Mouse (Mus musculus) embryo, embryonic 9.5 days (tissue): Measurements from ENCODE around the gene Kyat3.
A peak's percentile ranks its signal among the peaks of the same experiment; 100 is the strongest.
"Not testable (repeated sequence)": the region's sequence is repeated elsewhere in the genome, so short reads cannot be mapped to it uniquely, and the experiment has no call there.

ENCODE experiments used
- DNase-seq: peaks from one replicate; pipeline ENCODE4 v3.0.0-alpha.2; 2017; ENCODE audit errors: extremely low spot score

Kyat3 gene

GRCm38 (mm10) chr3:142700442-142701322 is at the start of gene Kyat3:
Kyat3 (plus strand) TSS chr3:142701051.
- DNase-seq = peak; percentile 92

- no peak for DNase-seq
These were observed 36.1 kb upstream of the Kyat3 start for GRCm38 (mm10) chr3:142664723-142665122.

GRCm38 (mm10) chr3:142674607-142675006 is 26.2 kb upstream of the Kyat3 start:
- no peak for DNase-seq

GRCm38 (mm10) chr3:142687939-142688338 is 12.9 kb upstream of the Kyat3 start:
- no peak for DNase-seq

GRCm38 (mm10) chr3:142688353-142688752 is 12.5 kb upstream of the Kyat3 start:
- peak; percentile 3 for DNase-seq

GRCm38 (mm10) chr3:142696517-142696916 is 4.3 kb upstream of the Kyat3 start:
- no peak for DNase-seq

GRCm38 (mm10) chr3:142701407-142701989 is 647 bp downstream of the Kyat3 start:
- DNase-seq = peak; percentile 10

- no peak for DNase-seq
These were observed 6.0 kb downstream of the Kyat3 start for GRCm38 (mm10) chr3:142706581-142707444.

GRCm38 (mm10) chr3:142708181-142708848 is 7.5 kb downstream of the Kyat3 start:
- DNase-seq = not testable (repeated sequence)

GRCm38 (mm10) chr3:142708849-142709419 is 8.1 kb downstream of the Kyat3 start:
- DNase-seq = peak; percentile 70

- peak; percentile 34 for DNase-seq
These were observed 9.6 kb downstream of the Kyat3 start for GRCm38 (mm10) chr3:142710360-142711007.

- DNase-seq = no peak
These were observed 10.5 kb downstream of the Kyat3 start for GRCm38 (mm10) chr3:142711372-142711771.

- not testable (repeated sequence) for DNase-seq
These were observed 11.7 kb downstream of the Kyat3 start for GRCm38 (mm10) chr3:142712401-142713040.

- no peak for DNase-seq
These were observed 24.6 kb downstream of the Kyat3 start for GRCm38 (mm10) chr3:142725481-142725880.

GRCm38 (mm10) chr3:142725969-142726672 is 25.3 kb downstream of the Kyat3 start:
- no peak for DNase-seq

GRCm38 (mm10) chr3:142734291-142734690 is 33.4 kb downstream of the Kyat3 start:
- DNase-seq = no peak

- DNase-seq = no peak
These were observed 40.0 kb downstream of the Kyat3 start for GRCm38 (mm10) chr3:142740896-142741295.

GRCm38 (mm10) chr3:142743973-142744898 is 43.4 kb downstream of the Kyat3 start:
- peak; percentile 38 for DNase-seq
